Mouse (Mus musculus): ENCODE measurements around the gene Glipr1l2.

DNA sequence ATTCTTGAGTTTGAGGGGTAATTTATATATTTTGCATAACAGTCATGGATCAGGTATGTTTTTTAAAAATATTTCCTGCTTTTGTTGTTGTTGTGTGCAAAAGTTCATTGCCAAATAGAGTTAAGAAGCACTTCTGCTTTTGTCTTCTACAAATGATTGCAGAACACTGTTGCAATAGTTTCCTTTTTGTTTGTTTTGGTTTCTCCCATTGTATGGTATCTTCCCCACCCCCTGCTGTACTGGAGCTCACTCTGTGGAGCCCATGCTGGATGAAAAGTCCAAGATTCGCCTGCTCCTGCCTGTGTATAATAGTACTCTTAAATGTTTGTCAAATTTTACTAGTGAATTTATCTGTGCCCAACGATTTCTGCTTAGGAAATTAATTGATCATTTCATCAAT, 56.7 kb downstream of the Glipr1l2 start:
- TF ChIP-seq CTCF (IDR thresholded peaks at IDR 0.05; ENCODE audit: insufficient read depth, low read length) (no peak), POLR2A (IDR thresholded peaks at IDR 0.05; ENCODE audit: borderline replicate concordance, extremely low read depth, low read depth, low read length) (no peak)
